Mouse (Mus musculus) erythroid progenitor cell, adult 5-6 weeks (primary cell): Measurements from ENCODE around the gene Pik3r1. TPM values are rescaled to one million over a fixed set of nuclear protein-coding genes. Genes with fewer than 3 reads are reported as not detected.

Experiments used
- ATAC-seq: replicated peaks from 2 replicates; pipeline ENCODE4 v1.8.0; 2016; ENCODE audit warnings: moderate number of reproducible peaks, mild to moderate bottlenecking, moderate TSS enrichment, inconsistent platforms; ENCODE audit not compliant: poor library complexity, low FRiP score, severe bottlenecking
- total RNA-seq, 2 experiments: library from RNA; stranded (forward) in 1 of 2; stranded (reverse) in 1 of 2; fragments of 150-400 nt in 1 of 2; fragments of 186-747, 209-891 nt in 1 of 2; gene quantifications; 2 replicates each; pipeline versions ENCODE4 v1.2.3 to v1.2.4; 2015 to 2017; ENCODE audit warnings: low replicate concordance in 2 of 2

Gene Pik3r1
- total RNA-seq, 2 experiments from 2014 or later, result 126 to 173 TPM

GRCm38 (mm10) chr13:101632771-101633170 lies 135.2 kb downstream of the Pik3r1 start:
- ATAC-seq, result no peak

GRCm38 (mm10) chr13:101631561-101631960 lies 136.5 kb downstream of the Pik3r1 start:
- no peak for ATAC-seq
